Comparison of ENCODE assay signal across 11 mouse cellular contexts in genomic region chr11:96351312-96351711, GRCm38 (mm10). TPM values are rescaled to one million over a fixed set of nuclear protein-coding genes. Genes with fewer than 3 reads are reported as not detected.
DNase-seq lines count a peak whose midpoint lies in the region; ATAC-seq lines count a peak whose summit lies in the region.
"Had no signal": no experiment of that assay in that cellular context is flagged by ENCODE, and none has a peak within 500 bp of the region (broad histone marks: within the 10 kb centered on the region; RNA-seq: fewer than 3 reads in every experiment).

No protein-coding gene starts in this region.

- no peaks in the 10 kb centered on the region for H3K36me3 ChIP-seq in hindbrain, embryonic 15.5 days
- H3K36me3 ChIP-seq in limb, embryonic 12.5 days, result no peaks in the 10 kb centered on the region
- H3K36me3 ChIP-seq: embryonic facial prominence, embryonic 15.5 days had no signal

- peak overlapping the region; percentile 97 for H3K27ac ChIP-seq in hindbrain, embryonic 15.5 days (replicated peaks)
- H3K27ac ChIP-seq in limb, embryonic 12.5 days, result 0 out of 2 replicates have a peak overlapping the region, but pooled peaks have one; percentile 64
- H3K27ac ChIP-seq: embryonic facial prominence, embryonic 15.5 days had no signal

- peak; percentile 60 to 87 for DNase-seq in adrenal gland, adult (ENCODE audit: inconsistent age in 2 of 2, low spot score in 1 of 2)
- DNase-seq in adrenal gland, adult 8-10 months, result no peak
- peak; percentile 80 for DNase-seq in 3T3-L1 (ENCODE audit: low read depth, low spot score)
- no peak for DNase-seq in left cerebral cortex, postnatal 36 days (ENCODE audit: low spot score in 2 of 2)
- no peak for DNase-seq in left cerebral cortex, postnatal 14 days (ENCODE audit: low spot score in 2 of 2)
- DNase-seq in gastrocnemius, adult 8-10 months (ENCODE audit: low spot score in 2 of 2), result no peak

- intact Hi-C loops in left cerebral cortex, postnatal 36 days (cut with DNase I), result loop anchor here (2.0 kb wide), 1 partner anchor 151 kb away; no protein-coding TSS in a partner anchor
- intact Hi-C loops in left cerebral cortex, postnatal 14 days (cut with DNase I), result no loop called here

- peak overlapping the region; percentile 60 for H3K4me2 ChIP-seq in hindbrain, embryonic 15.5 days
- peak overlapping the region; percentile 62 for H3K4me2 ChIP-seq in limb, embryonic 12.5 days
- H3K4me2 ChIP-seq: embryonic facial prominence, embryonic 15.5 days had no signal

- H3K9ac ChIP-seq in hindbrain, embryonic 15.5 days, result peak overlapping the region; percentile 76
- H3K9ac ChIP-seq in limb, embryonic 12.5 days (replicated peaks), result no peak overlapping the region; the same call in 1 of the 2 replicates
- H3K9ac ChIP-seq: embryonic facial prominence, embryonic 15.5 days had no signal

- ATAC-seq in hindbrain, embryonic 15.5 days (ENCODE audit: low FRiP score, low read depth), result peak; percentile 44; the same call in 1 of the 2 replicates
- ATAC-seq in limb, embryonic 12.5 days (ENCODE audit: insufficient number of reproducible peaks, insufficient read depth, low FRiP score, low TSS enrichment, low read depth), result no peak

- peaks cover 42% of the 10 kb centered on the region for H3K4me1 ChIP-seq in hindbrain, embryonic 15.5 days (replicated peaks)
- peaks cover 28% of the 10 kb centered on the region for H3K4me1 ChIP-seq in limb, embryonic 12.5 days (replicated peaks)

- no peaks in the 10 kb centered on the region for H3K9me3 ChIP-seq in hindbrain, embryonic 15.5 days
- no peaks in the 10 kb centered on the region for H3K9me3 ChIP-seq in limb, embryonic 12.5 days
- H3K9me3 ChIP-seq: embryonic facial prominence, embryonic 15.5 days had no signal

- peaks cover 12% of the 10 kb centered on the region for H3K27me3 ChIP-seq in hindbrain, embryonic 15.5 days
- peaks cover 86% of the 10 kb centered on the region for H3K27me3 ChIP-seq in limb, embryonic 12.5 days

- H3K4me3 ChIP-seq in hindbrain, embryonic 15.5 days, result peak overlapping the region; percentile 55
- peak overlapping the region; percentile 46; the same call in 1 of the 2 replicates for H3K4me3 ChIP-seq in limb, embryonic 12.5 days (replicated peaks)

- 1% methylated on average over 11 of the region's 11 CpGs for WGBS in hindbrain, embryonic 15.5 days
- 5% methylated on average over 11 of the region's 11 CpGs for WGBS in limb, embryonic 12.5 days

RNA-seq across cellular contexts. Expression of gene Hoxb2, which starts 1.0 kb away (rescaled TPM):
- 10 to 100 TPM; 20.8 to 27.5 (median 23.7) TPM for total RNA-seq in adrenal gland, adult 8-10 months (2022)
- polyA plus RNA-seq in hindbrain, embryonic 15.5 days (2015; fragmentation: Nextera tagmentation; extraction: Ambion mirVana), result 26.8 and 32.9 TPM in 2 replicates
- 5.1 and 6.0 TPM in 2 replicates for polyA plus RNA-seq in limb, embryonic 12.5 days (2016; fragmentation: Nextera tagmentation; extraction: Ambion mirVana)
- total RNA-seq in left cerebral cortex, postnatal 36 days (2021), result not detected
- not detected for total RNA-seq in left cerebral cortex, postnatal 14 days (2021)
- total RNA-seq in gastrocnemius, adult 8-10 months (2022), result under 1 TPM in 2 of 4 experiments, not detected in 2; 0.22 to 0.24 TPM
- total RNA-seq: layer of hippocampus, postnatal 10 days had no signal

RNA-seq across cellular contexts. Expression of gene Hoxb1, which starts 14.2 kb away (rescaled TPM):
- not detected for total RNA-seq in adrenal gland, adult 8-10 months (2022)
- 0.30 and 0.52 TPM in 2 replicates for polyA plus RNA-seq in hindbrain, embryonic 15.5 days (2015; fragmentation: Nextera tagmentation; extraction: Ambion mirVana)
- not detected in 2 replicates for polyA plus RNA-seq in limb, embryonic 12.5 days (2016; fragmentation: Nextera tagmentation; extraction: Ambion mirVana)
- not detected for total RNA-seq in left cerebral cortex, postnatal 36 days (2021)
- total RNA-seq in left cerebral cortex, postnatal 14 days (2021), result not detected
- total RNA-seq in gastrocnemius, adult 8-10 months (2022), result not detected
- total RNA-seq: layer of hippocampus, postnatal 10 days had no signal
- polyA plus RNA-seq: embryonic facial prominence, embryonic 15.5 days; thymus, postnatal 0 days had no signal

RNA-seq across cellular contexts. Expression of gene Hoxb3, which starts 28.2 kb away (rescaled TPM):
- total RNA-seq in adrenal gland, adult 8-10 months (2022), result 10 to 100 TPM; 19.4 to 61.4 (median 27.9) TPM
- 12.8 and 13.2 TPM in 2 replicates for polyA plus RNA-seq in hindbrain, embryonic 15.5 days (2015; fragmentation: Nextera tagmentation; extraction: Ambion mirVana)
- polyA plus RNA-seq in limb, embryonic 12.5 days (2016; fragmentation: Nextera tagmentation; extraction: Ambion mirVana), result 0.55 and 0.68 TPM in 2 replicates
- total RNA-seq in left cerebral cortex, postnatal 36 days (2021), result not detected
- not detected for total RNA-seq in left cerebral cortex, postnatal 14 days (2021)
- under 1 TPM; 0.24 to 0.40 (median 0.30) TPM for total RNA-seq in gastrocnemius, adult 8-10 months (2022)
- total RNA-seq: layer of hippocampus, postnatal 10 days had no signal

RNA-seq across cellular contexts. Expression of gene Hoxb4, which starts 33.2 kb away (rescaled TPM):
- total RNA-seq in adrenal gland, adult 8-10 months (2022), result 10 to 100 TPM; 19.9 to 45.3 (median 27.0) TPM
- polyA plus RNA-seq in hindbrain, embryonic 15.5 days (2015; fragmentation: Nextera tagmentation; extraction: Ambion mirVana), result 3.5 and 3.8 TPM in 2 replicates
- polyA plus RNA-seq in limb, embryonic 12.5 days (2016; fragmentation: Nextera tagmentation; extraction: Ambion mirVana), result 0.56 and 0.73 TPM in 2 replicates
- total RNA-seq in left cerebral cortex, postnatal 36 days (2021), result not detected
- not detected for total RNA-seq in left cerebral cortex, postnatal 14 days (2021)
- total RNA-seq in gastrocnemius, adult 8-10 months (2022), result under 1 TPM; 0.15 to 0.46 (median 0.21) TPM
- total RNA-seq: layer of hippocampus, postnatal 10 days had no signal

RNA-seq across cellular contexts. Expression of gene Hoxb5, which starts 48.2 kb away (rescaled TPM):
- 10 to 100 TPM; 25.2 to 38.3 (median 26.7) TPM for total RNA-seq in adrenal gland, adult 8-10 months (2022)
- 115 and 140 TPM in 2 replicates for polyA plus RNA-seq in hindbrain, embryonic 15.5 days (2015; fragmentation: Nextera tagmentation; extraction: Ambion mirVana)
- 0.83 and 2.1 TPM in 2 replicates for polyA plus RNA-seq in limb, embryonic 12.5 days (2016; fragmentation: Nextera tagmentation; extraction: Ambion mirVana)
- not detected for total RNA-seq in left cerebral cortex, postnatal 36 days (2021)
- total RNA-seq in left cerebral cortex, postnatal 14 days (2021), result not detected
- total RNA-seq in gastrocnemius, adult 8-10 months (2022), result under 1 TPM; 0.29 to 0.49 (median 0.37) TPM
- total RNA-seq: layer of hippocampus, postnatal 10 days had no signal
- polyA plus RNA-seq: embryonic facial prominence, embryonic 15.5 days had no signal

Comparison
In these comparisons a context has a peak if more than half of its experiments do, and no peak if none do; other contexts are left out.
1. DNase-seq: peak in adrenal gland, adult (2 of 2) and 3T3-L1 (single experiment); none in adrenal gland, adult 8-10 months (single experiment), left cerebral cortex, postnatal 36 days (0 of 2), left cerebral cortex, postnatal 14 days (0 of 2) and gastrocnemius, adult 8-10 months (0 of 2).
2. RNA of gene Hoxb2, which starts 1.0 kb away (total RNA-seq): 20.8 to 27.5 TPM in adrenal gland, adult 8-10 months; 0.22 to 0.24 TPM in gastrocnemius, adult 8-10 months, not detected in left cerebral cortex, postnatal 36 days and not detected in left cerebral cortex, postnatal 14 days; every median in the first group is over 10 times any median in the second.
3. RNA of gene Hoxb3, which starts 28.2 kb away (total RNA-seq): 19.4 to 61.4 TPM in adrenal gland, adult 8-10 months; 0.24 to 0.40 TPM in gastrocnemius, adult 8-10 months, not detected in left cerebral cortex, postnatal 36 days and not detected in left cerebral cortex, postnatal 14 days; every median in the first group is over 10 times any median in the second.